Mouse (Mus musculus) forebrain, postnatal 0 days (tissue): ENCODE results near the gene Endog. TPM values are rescaled to one million over a fixed set of nuclear protein-coding genes. Genes with fewer than 3 reads are reported as not detected.
A peak's percentile ranks its signal among the peaks of the same experiment; 100 is the strongest.
"Not testable (repeated sequence)": the region's sequence is repeated elsewhere in the genome, so short reads cannot be mapped to it uniquely, and the experiment has no call there.

Source experiments
- ATAC-seq: fragments of 200-750 bp; cut with Nextera tagmentation; 2 replicates; pipeline ENCODE4 v1.8.0; 2017; ENCODE audit warnings: mild to moderate bottlenecking, moderate library complexity
- DNase-seq: peaks from one replicate; pipeline ENCODE4 v3.0.0-alpha.2; 2015
- H3K27ac ChIP-seq: fragments of 300-500 bp; sonication (generic); 2 replicates; pipeline ENCODE4 v1.5.1; 2014; ENCODE audit warnings: low read depth, mild to moderate bottlenecking, antibody characterized with exemption, low read length, moderate library complexity, mixed read lengths
- H3K27me3 ChIP-seq: fragments of 300-500 bp; sonication (generic); 2 replicates; pipeline ENCODE4 v1.6.1; 2014; ENCODE audit warnings: mild to moderate bottlenecking, low read length, mixed read lengths; ENCODE audit not compliant: insufficient read depth
- H3K36me3 ChIP-seq: fragments of 300-500 bp; sonication (generic); 2 replicates; pipeline ENCODE4 v1.6.1; 2014; ENCODE audit warnings: mild to moderate bottlenecking, moderate library complexity; ENCODE audit not compliant: insufficient read depth
- H3K4me1 ChIP-seq: fragments of 300-500 bp; sonication (generic); 2 replicates; pipeline ENCODE4 v1.6.1; 2014; ENCODE audit warnings: antibody characterized with exemption; ENCODE audit not compliant: insufficient read depth
- H3K4me2 ChIP-seq: fragments of 300-500 bp; sonication (generic); 2 replicates; pipeline ENCODE4 v1.6.1; 2014; ENCODE audit warnings: low read depth, mild to moderate bottlenecking, moderate library complexity
- H3K4me3 ChIP-seq: fragments of 300-500 bp; sonication (generic); 2 replicates; pipeline ENCODE4 v1.5.1; 2014; ENCODE audit warnings: low read depth, low read length, mixed read lengths
- H3K9ac ChIP-seq: fragments of 300-500 bp; sonication (generic); 2 replicates; pipeline ENCODE4 v1.6.1; 2014; ENCODE audit warnings: mild to moderate bottlenecking
- H3K9me3 ChIP-seq: fragments of 300-500 bp; sonication (generic); 2 replicates; pipeline ENCODE4 v1.6.1; 2016; ENCODE audit warnings: low read length
- CTCF ChIP-seq: sonication (generic); IDR thresholded peaks from 2 replicates; pipeline ENCODE4 v1.5.1; 2016; ENCODE audit warnings: antibody characterized with exemption, control low read depth, low read depth
- WGBS: fragments of 180-500 bp; shearing (Covaris S2); extraction: QIAGEN DNeasy Blood & Tissue Kit; methylation state at CpG from one replicate; pipeline ENCODE4 v1.1.7; 2014; 5-methylcytosine and 5-hydroxymethylcytosine counted together
- polyA plus RNA-seq: library from polyadenylated mRNA; unstranded; fragments of >200 nt; fragmentation: Nextera tagmentation; extraction: Ambion mirVana; gene quantifications from 2 replicates; pipeline ENCODE4 v1.2.1, GENCODE M21; 2015
- total RNA-seq: library from RNA; depleted of rRNA; stranded (reverse); fragments of >200 nt; gene quantifications from 2 replicates; pipeline ENCODE4 v1.2.3, GENCODE M21; 2014

Endog gene
- total and polyA plus RNA-seq, 2 experiments from 2014 or later, result 31.1 to 37.1 TPM

- Histone ChIP-seq H3K4me1 (peaks cover 6% of the 10 kb centered on the region; the same call in 1 of the 2 replicates), H3K36me3 (peaks cover 26% of the 10 kb centered on the region), H3K4me2 (peak overlapping the region; percentile 86), H3K9me3 (no peaks in the 10 kb centered on the region), H3K9ac (peak overlapping the region; percentile 75), H3K27me3 (no peaks in the 10 kb centered on the region), H3K27ac (peak overlapping the region; percentile 87), H3K4me3 (peak overlapping the region; percentile 72)
- 2% methylated on average over 19 of the region's 19 CpGs for WGBS
- DNase-seq, result no peak
- TF ChIP-seq CTCF, result no peak
- peak; percentile 24 for ATAC-seq
These were observed 697 bp downstream of the Endog start for GRCm38 (mm10) chr2:30171997-30172382.

- Histone ChIP-seq H3K27ac (no peak overlapping the region), H3K4me3 (no peak overlapping the region), H3K27me3 (no peaks in the 10 kb centered on the region), H3K36me3 (peaks cover 26% of the 10 kb centered on the region), H3K4me1 (peaks cover 14% of the 10 kb centered on the region), H3K9me3 (no peaks in the 10 kb centered on the region), H3K4me2 (no peak overlapping the region), H3K9ac (no peak overlapping the region)
- WGBS, result 97% methylated on average over 20 of the region's 20 CpGs
- no peak for TF ChIP-seq CTCF
- no peak for ATAC-seq
- no peak for DNase-seq
These were observed 2.4 kb downstream of the Endog start for GRCm38 (mm10) chr2:30173541-30174240.

- TF ChIP-seq CTCF, result peak; percentile 37
- Histone ChIP-seq H3K4me1 (peaks cover 14% of the 10 kb centered on the region), H3K27ac (no peak overlapping the region), H3K4me2 (no peak overlapping the region), H3K9ac (no peak overlapping the region), H3K9me3 (no peaks in the 10 kb centered on the region), H3K27me3 (no peaks in the 10 kb centered on the region), H3K36me3 (peaks cover 26% of the 10 kb centered on the region), H3K4me3 (no peak overlapping the region)
- DNase-seq (no peak), ATAC-seq (no peak)
- WGBS, result 88% methylated on average over 8 of the region's 8 CpGs
These were observed 4.6 kb downstream of the Endog start for GRCm38 (mm10) chr2:30175897-30176296.

GRCm38 (mm10) chr2:30176561-30176960 lies 5.3 kb downstream of the Endog start:
- WGBS, result 98% methylated on average over 2 of the region's 2 CpGs
- no peak for DNase-seq
- ATAC-seq, result no peak

GRCm38 (mm10) chr2:30177700-30178675 lies 6.7 kb downstream of the Endog start, which contains the start of gene Spout1:
TSS of gene Spout1 (minus strand) at chr2:30178459.
- Histone ChIP-seq H3K36me3 (peaks cover 26% of the 10 kb centered on the region), H3K9me3 (no peaks in the 10 kb centered on the region), H3K27me3 (no peaks in the 10 kb centered on the region), H3K9ac (peak within 1 kb of the TSS; percentile 83), H3K4me1 (peaks cover 8% of the 10 kb centered on the region), H3K27ac (peak within 1 kb of the TSS; percentile 35), H3K4me3 (peak within 1 kb of the TSS; percentile 56), H3K4me2 (peak within 1 kb of the TSS; percentile 93)
- DNase-seq, result peak; percentile 97
- 4% methylated on average over 54 of the region's 54 CpGs for WGBS
- no peak for TF ChIP-seq CTCF
- peak; percentile 100 for ATAC-seq

More at GRCm38 (mm10) chr2:30176561-30176960, 5.3 kb downstream of the Endog start:
- H3K27me3 ChIP-seq, result no peaks in the 10 kb centered on the region
- H3K4me3 ChIP-seq, result no peak overlapping the region
- no peak overlapping the region for H3K27ac ChIP-seq
- peaks cover 26% of the 10 kb centered on the region for H3K36me3 ChIP-seq
- no peaks in the 10 kb centered on the region for H3K9me3 ChIP-seq
- no peak for TF ChIP-seq CTCF
- no peak overlapping the region for H3K9ac ChIP-seq
- H3K4me2 ChIP-seq, result no peak overlapping the region
- H3K4me1 ChIP-seq, result peaks cover 14% of the 10 kb centered on the region

- peak overlapping the region; percentile 56 for H3K4me3 ChIP-seq
- not testable (repeated sequence) for H3K9ac ChIP-seq, H3K9me3 ChIP-seq, H3K4me1 ChIP-seq, H3K27ac ChIP-seq, H3K27me3 ChIP-seq, DNase-seq
- 30% methylated on average over 7 of the region's 7 CpGs for WGBS
- H3K36me3 ChIP-seq, result peaks cover 20% of the 10 kb centered on the region
- peak overlapping the region; percentile 93 for H3K4me2 ChIP-seq
- peak; percentile 18 for ATAC-seq
These were observed 7.4 kb downstream of the Endog start for GRCm38 (mm10) chr2:30178711-30179110.
